Mouse (Mus musculus) embryonic fibroblast, embryonic 13.5 days (primary cell): ENCODE data around the gene Apba1.

Experiments
- CTCF ChIP-seq: IDR thresholded peaks from 2 replicates; pipeline ENCODE4 v1.5.1; 2011; ENCODE audit warnings: mild to moderate bottlenecking, control low read depth, low read length, moderate library complexity, borderline replicate concordance; ENCODE audit not compliant: insufficient read depth
- POLR2A ChIP-seq: IDR thresholded peaks from 2 replicates; pipeline ENCODE4 v1.6.1; 2011; ENCODE audit warnings: low read depth, mild to moderate bottlenecking, control low read depth, low read length, moderate library complexity

GRCm38 (mm10) chr19:23788420-23789132 is 29.9 kb downstream of the Apba1 start:
- TF ChIP-seq CTCF (no peak), POLR2A (no peak)
